In genomic region chr9:42043934-42044333, GRCm38 (mm10) we compare ENCODE assay signal across 15 mouse cellular contexts.
"Had no signal": no experiment of that assay in that cellular context is flagged by ENCODE, and none has a peak within 500 bp of the region (broad histone marks: within the 10 kb centered on the region; RNA-seq: fewer than 3 reads in every experiment).

No protein-coding gene starts in this region.

- DNase-seq: retina, postnatal 1 day; right cerebral cortex, adult 18-20 months; right cerebral cortex, postnatal 14 days; right cerebral cortex, postnatal 25 days; right cerebral cortex, postnatal 4 days; spleen, adult 18-20 months; thymus, adult 18-20 months; thymus, adult 2 months; thymus, postnatal 14 days; thymus, postnatal 25 days; thymus, postnatal 36 days; thymus, postnatal 4 days had no signal

- H3K4me2 ChIP-seq: neural tube, embryonic 15.5 days; stomach, embryonic 15.5 days had no signal

- H3K27ac ChIP-seq: neural tube, embryonic 15.5 days; stomach, embryonic 15.5 days; stomach, postnatal 0 days had no signal

- H3K9ac ChIP-seq: neural tube, embryonic 15.5 days; stomach, embryonic 15.5 days had no signal

- H3K4me3 ChIP-seq: neural tube, embryonic 15.5 days; stomach, embryonic 15.5 days had no signal

- H3K9me3 ChIP-seq: neural tube, embryonic 15.5 days; stomach, embryonic 15.5 days had no signal

- H3K27me3 ChIP-seq: neural tube, embryonic 15.5 days; stomach, embryonic 15.5 days had no signal

- H3K4me1 ChIP-seq: stomach, embryonic 15.5 days had no signal
